Comparison of ENCODE assay signal across 15 mouse cellular contexts in genomic region chr6:141227658-141228005, GRCm38 (mm10).
"Had no signal": no experiment of that assay in that cellular context is flagged by ENCODE, and none has a peak within 500 bp of the region (broad histone marks: within the 10 kb centered on the region; RNA-seq: fewer than 3 reads in every experiment).

No protein-coding gene starts in this region.

- H3K4me1 ChIP-seq: neural tube, embryonic 15.5 days; stomach, embryonic 15.5 days had no signal

- DNase-seq: retina, postnatal 1 day; right cerebral cortex, adult 18-20 months; right cerebral cortex, postnatal 14 days; right cerebral cortex, postnatal 25 days; right cerebral cortex, postnatal 4 days; spleen, adult 18-20 months; thymus, adult 18-20 months; thymus, adult 2 months; thymus, postnatal 14 days; thymus, postnatal 25 days; thymus, postnatal 36 days; thymus, postnatal 4 days had no signal

- H3K36me3 ChIP-seq: neural tube, embryonic 15.5 days; stomach, embryonic 15.5 days had no signal

- H3K27ac ChIP-seq: neural tube, embryonic 15.5 days; stomach, postnatal 0 days had no signal

- H3K4me3 ChIP-seq: neural tube, embryonic 15.5 days; stomach, embryonic 15.5 days had no signal

- H3K27me3 ChIP-seq: neural tube, embryonic 15.5 days; stomach, embryonic 15.5 days had no signal

- H3K9ac ChIP-seq: neural tube, embryonic 15.5 days; stomach, embryonic 15.5 days had no signal

- H3K4me2 ChIP-seq: neural tube, embryonic 15.5 days; stomach, embryonic 15.5 days had no signal

- H3K9me3 ChIP-seq: neural tube, embryonic 15.5 days; stomach, embryonic 15.5 days had no signal
